Comparison of ENCODE assay signal across 8 mouse cellular contexts in genomic region chr10:63337951-63338836, GRCm38 (mm10). TPM values are rescaled to one million over a fixed set of nuclear protein-coding genes. Genes with fewer than 3 reads are reported as not detected.
DNase-seq lines count a peak whose midpoint lies in the region; ATAC-seq and TF ChIP-seq lines count a peak whose summit lies in the region.

No protein-coding gene starts in this region.

- H3K9ac ChIP-seq in hindbrain, postnatal 0 days (replicated peaks; ENCODE audit: low read length) = peak overlapping the region; percentile 97

- peak overlapping the region; percentile 84 for H3K4me2 ChIP-seq in hindbrain, postnatal 0 days (ENCODE audit: low read depth, low read length)

- no peaks in the 10 kb centered on the region for H3K9me3 ChIP-seq in hindbrain, postnatal 0 days (ENCODE audit: low read length)

- H3K4me1 ChIP-seq in hindbrain, postnatal 0 days (ENCODE audit: insufficient read depth, low read length) = peaks cover 11% of the 10 kb centered on the region

- peak; percentile 48 for ATAC-seq in activated CD4-positive, CD25-positive, alpha-beta regulatory T cell, adult 4 months
- peak; percentile 87 for ATAC-seq in hindbrain, postnatal 0 days
- ATAC-seq in megakaryocyte progenitor cell, adult 5-6 weeks (replicated peaks; ENCODE audit: poor library complexity) = peak; percentile 46

- no peak for TF ChIP-seq CTCF in gastrocnemius, adult 2 months (IDR thresholded peaks at IDR 0.05)
- no peak for TF ChIP-seq CTCF in hindbrain, postnatal 0 days (IDR thresholded peaks at IDR 0.05; ENCODE audit: low read depth)

- no peaks in the 10 kb centered on the region for H3K36me3 ChIP-seq in hindbrain, postnatal 0 days (ENCODE audit: insufficient read depth, low read length)

- intact Hi-C loops in gastrocnemius, adult 2 months (cut with DNase I) = loop anchor here (5.0 kb wide), 1 partner anchor 311 kb away; no protein-coding TSS in a partner anchor
- intact Hi-C loops in left cerebral cortex, postnatal 14 days (cut with DNase I) = loop anchor here (5.0 kb wide), 1 partner anchor 44 kb away; the partner anchor contains the start of genes Dnajc12 and Sirt1

- peak; percentile 27 to 51 for DNase-seq in cerebellum, postnatal 4 days (ENCODE audit: low spot score in 2 of 2)
- DNase-seq in gastrocnemius, adult 2 months = peak; percentile 87
- DNase-seq in hindbrain, postnatal 0 days (ENCODE audit: low spot score) = peak; percentile 76
- DNase-seq in left cerebral cortex, postnatal 14 days (ENCODE audit: low spot score in 2 of 2) = peak; percentile 13 to 51
- DNase-seq in right cerebral cortex, postnatal 25 days = peak; percentile 63
- no peak for DNase-seq in yolk sac, embryonic 10.5 days (ENCODE audit: low spot score)

- peak overlapping the region; percentile 72 for H3K4me3 ChIP-seq in gastrocnemius, adult 2 months
- H3K4me3 ChIP-seq in hindbrain, postnatal 0 days (ENCODE audit: low read length) = peak overlapping the region; percentile 92

- no peaks in the 10 kb centered on the region for H3K27me3 ChIP-seq in hindbrain, postnatal 0 days (ENCODE audit: insufficient read depth, low read length)

- H3K27ac ChIP-seq in gastrocnemius, adult 2 months = peak overlapping the region; percentile 97
- peak overlapping the region; percentile 94 for H3K27ac ChIP-seq in hindbrain, postnatal 0 days

- WGBS in hindbrain, postnatal 0 days = 1% methylated on average over 71 of the region's 113 CpGs

RNA-seq across cellular contexts. Expression of gene Sirt1, which starts 43.3 kb away (rescaled TPM):
- polyA plus RNA-seq in activated CD4-positive, CD25-positive, alpha-beta regulatory T cell, adult 4 months (2017; shearing (Covaris generic)) = 10 to 100 TPM in 1 of 2 experiments, 1 to 10 TPM in 1; 6.6 to 10.5 TPM
- total RNA-seq in gastrocnemius, adult 2 months (2021) = 1 to 10 TPM; 8.0 to 9.2 TPM
- total RNA-seq in hindbrain, postnatal 0 days (2014; rRNA removed) = 11.0 and 12.6 TPM in 2 replicates
- 3.2 and 3.5 TPM in 2 replicates for polyA plus RNA-seq in hindbrain, postnatal 0 days (2015; fragmentation: Nextera tagmentation; extraction: Ambion mirVana)
- 10 to 100 TPM; 11.4 to 13.4 TPM for total RNA-seq in left cerebral cortex, postnatal 14 days (2021)
- 44.1 and 50.3 TPM in 2 replicates for total RNA-seq in megakaryocyte progenitor cell, adult 5-6 weeks (2015)
- total RNA-seq in megakaryocyte progenitor cell, adult 5-6 weeks (2017) = 35.1 and 38.2 TPM in 2 replicates

RNA-seq across cellular contexts. Expression of gene Dnajc12, which starts 44.0 kb away (rescaled TPM):
- 1 to 10 TPM; 5.0 to 7.5 TPM for polyA plus RNA-seq in activated CD4-positive, CD25-positive, alpha-beta regulatory T cell, adult 4 months (2017; shearing (Covaris generic))
- 10 to 100 TPM; 15.7 to 15.8 TPM for total RNA-seq in gastrocnemius, adult 2 months (2021)
- total RNA-seq in hindbrain, postnatal 0 days (2014; rRNA removed) = 6.6 and 8.4 TPM in 2 replicates
- polyA plus RNA-seq in hindbrain, postnatal 0 days (2015; fragmentation: Nextera tagmentation; extraction: Ambion mirVana) = 23.4 and 24.2 TPM in 2 replicates
- 10 to 100 TPM; 13.0 to 14.0 TPM for total RNA-seq in left cerebral cortex, postnatal 14 days (2021)
- total RNA-seq in megakaryocyte progenitor cell, adult 5-6 weeks (2015) = 7.4 and 15.1 TPM in 2 replicates
- total RNA-seq in megakaryocyte progenitor cell, adult 5-6 weeks (2017) = 5.3 and 5.9 TPM in 2 replicates
